Mouse (Mus musculus): ENCODE results near the gene Sertad3. TPM values are rescaled to one million over a fixed set of nuclear protein-coding genes. Genes with fewer than 3 reads are reported as not detected.
"Not testable (repeated sequence)": the region's sequence is repeated elsewhere in the genome, so short reads cannot be mapped to it uniquely, and the experiment has no call there.

Sertad3 gene
- polyA plus RNA-seq, 1 experiment from 2014 or later = 25.2 TPM

- TF ChIP-seq CTCF (IDR thresholded peaks at IDR 0.05; ENCODE audit: low read depth) (peak; percentile 76), EP300 (optimal IDR thresholded peaks at IDR 0.05) (no peak)
- under 1% methylated on average over 28 of the region's 33 CpGs for WGBS
- Histone ChIP-seq H3K4me2 (replicated peaks; ENCODE audit: low read depth) (peak overlapping the region; percentile 57), H3K4me3 (ENCODE audit: low read depth, low read length) (peak overlapping the region; percentile 39), H3K36me3 (ENCODE audit: control insufficient read depth, insufficient read depth, low read length) (peaks cover 6% of the 10 kb centered on the region), H3K9me3 (ENCODE audit: control insufficient read depth, low read length) (no peaks in the 10 kb centered on the region), H3K4me1 (replicated peaks; ENCODE audit: control insufficient read depth, insufficient read depth) (peaks cover 10% of the 10 kb centered on the region; the same call in 1 of the 2 replicates), H3K27me3 (ENCODE audit: control insufficient read depth, insufficient read depth, low read length) (no peaks in the 10 kb centered on the region), H3K9ac (ENCODE audit: low read length) (peak overlapping the region; percentile 58), H3K27ac (replicated peaks) (peak overlapping the region; percentile 94)
- ATAC-seq (ENCODE audit: low FRiP score, low TSS enrichment) (peak; percentile 87), DNase-seq (ENCODE audit: low spot score) (peak; percentile 95)
These were observed 17.2 kb downstream of the Sertad3 start for GRCm38 (mm10) chr7:27490543-27491329.

GRCm38 (mm10) chr7:27491856-27492255 is 18.3 kb downstream of the Sertad3 start:
- H3K9me3 ChIP-seq (ENCODE audit: control insufficient read depth, low read length) = no peaks in the 10 kb centered on the region
- H3K4me2 ChIP-seq (replicated peaks; ENCODE audit: low read depth) = no peak overlapping the region
- H3K4me1 ChIP-seq (replicated peaks; ENCODE audit: control insufficient read depth, insufficient read depth) = peaks cover 10% of the 10 kb centered on the region; the same call in 1 of the 2 replicates
- DNase-seq (ENCODE audit: low spot score) = no peak
- peaks cover 6% of the 10 kb centered on the region for H3K36me3 ChIP-seq (ENCODE audit: control insufficient read depth, insufficient read depth, low read length)
- H3K27ac ChIP-seq (replicated peaks) = peak overlapping the region; percentile 94; the same call in 1 of the 2 replicates
- H3K4me3 ChIP-seq (ENCODE audit: low read depth, low read length) = no peak overlapping the region
- no peaks in the 10 kb centered on the region for H3K27me3 ChIP-seq (ENCODE audit: control insufficient read depth, insufficient read depth, low read length)
- 66% methylated on average over 7 of the region's 7 CpGs for WGBS
- ATAC-seq (ENCODE audit: low FRiP score, low TSS enrichment) = no peak
- no peak overlapping the region for H3K9ac ChIP-seq (ENCODE audit: low read length)
- TF ChIP-seq EP300 (optimal IDR thresholded peaks at IDR 0.05) = no peak
- no peak for TF ChIP-seq CTCF (IDR thresholded peaks at IDR 0.05; ENCODE audit: low read depth)

DNA sequence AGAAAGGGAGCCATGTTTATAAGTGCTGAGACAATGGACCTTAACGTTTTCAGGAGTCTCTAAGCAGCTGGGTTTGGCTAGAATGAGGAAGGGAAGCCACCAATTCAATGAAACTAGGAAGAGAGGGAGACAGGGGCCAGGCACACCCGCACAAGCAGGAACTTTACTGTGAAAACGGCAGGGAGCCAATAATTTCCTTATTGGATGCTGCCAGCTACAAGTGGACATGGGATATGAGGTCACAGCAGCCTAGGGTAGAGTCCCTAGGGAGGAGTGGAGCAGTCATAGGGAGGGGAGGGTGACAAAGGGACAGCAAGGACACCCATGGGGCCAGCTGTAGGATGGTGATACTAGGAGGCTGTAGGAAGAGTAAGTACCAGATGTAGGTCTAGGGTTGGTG is 19.5 kb downstream of the Sertad3 start:
- Histone ChIP-seq H3K4me1 (replicated peaks; ENCODE audit: control insufficient read depth, insufficient read depth) (peaks cover 9% of the 10 kb centered on the region; the same call in 1 of the 2 replicates), H3K27ac (replicated peaks) (no peak overlapping the region), H3K4me3 (ENCODE audit: low read depth, low read length) (no peak overlapping the region), H3K9me3 (ENCODE audit: control insufficient read depth, low read length) (no peaks in the 10 kb centered on the region), H3K9ac (ENCODE audit: low read length) (no peak overlapping the region), H3K4me2 (replicated peaks; ENCODE audit: low read depth) (no peak overlapping the region), H3K27me3 (ENCODE audit: control insufficient read depth, insufficient read depth, low read length) (no peaks in the 10 kb centered on the region), H3K36me3 (ENCODE audit: control insufficient read depth, insufficient read depth, low read length) (peaks cover 6% of the 10 kb centered on the region)
- no peak for ATAC-seq (ENCODE audit: low FRiP score, low TSS enrichment)
- no peak for DNase-seq (ENCODE audit: low spot score)
- TF ChIP-seq CTCF (IDR thresholded peaks at IDR 0.05; ENCODE audit: low read depth) (no peak), EP300 (optimal IDR thresholded peaks at IDR 0.05) (no peak)
- WGBS = 51% methylated on average over 3 of the region's 3 CpGs

DNA sequence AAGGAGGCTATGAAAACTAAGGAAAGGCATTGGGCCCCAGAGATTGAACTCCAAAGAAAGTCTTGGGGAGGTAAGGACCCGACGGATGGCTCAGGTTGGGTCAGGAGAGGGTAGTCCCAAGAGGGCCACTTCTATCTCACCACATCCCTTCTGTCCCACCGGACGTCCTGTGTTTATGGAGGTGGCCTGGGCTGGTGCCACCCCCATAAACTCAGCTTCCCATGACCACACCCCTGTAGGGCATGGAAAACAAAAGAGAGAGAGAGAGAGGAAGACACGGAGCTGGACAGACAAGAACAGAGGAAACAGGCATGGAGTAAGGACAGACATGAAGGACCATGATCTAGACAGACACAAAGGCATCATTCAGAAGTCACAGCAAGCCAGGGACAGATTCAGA is 19.9 kb downstream of the Sertad3 start:
- TF ChIP-seq EP300 (optimal IDR thresholded peaks at IDR 0.05) (no peak), CTCF (IDR thresholded peaks at IDR 0.05; ENCODE audit: low read depth) (no peak)
- WGBS = 75% methylated on average over 5 of the region's 5 CpGs
- Histone ChIP-seq H3K27ac (replicated peaks) (no peak overlapping the region), H3K9me3 (ENCODE audit: control insufficient read depth, low read length) (no peaks in the 10 kb centered on the region), H3K36me3 (ENCODE audit: control insufficient read depth, insufficient read depth, low read length) (peaks cover 6% of the 10 kb centered on the region), H3K27me3 (ENCODE audit: control insufficient read depth, insufficient read depth, low read length) (no peaks in the 10 kb centered on the region), H3K4me1 (replicated peaks; ENCODE audit: control insufficient read depth, insufficient read depth) (peaks cover 5% of the 10 kb centered on the region; the same call in 1 of the 2 replicates), H3K9ac (ENCODE audit: low read length) (no peak overlapping the region), H3K4me2 (replicated peaks; ENCODE audit: low read depth) (no peak overlapping the region), H3K4me3 (ENCODE audit: low read depth, low read length) (no peak overlapping the region)
- ATAC-seq (ENCODE audit: low FRiP score, low TSS enrichment) = no peak
- DNase-seq (ENCODE audit: low spot score) = no peak

DNA sequence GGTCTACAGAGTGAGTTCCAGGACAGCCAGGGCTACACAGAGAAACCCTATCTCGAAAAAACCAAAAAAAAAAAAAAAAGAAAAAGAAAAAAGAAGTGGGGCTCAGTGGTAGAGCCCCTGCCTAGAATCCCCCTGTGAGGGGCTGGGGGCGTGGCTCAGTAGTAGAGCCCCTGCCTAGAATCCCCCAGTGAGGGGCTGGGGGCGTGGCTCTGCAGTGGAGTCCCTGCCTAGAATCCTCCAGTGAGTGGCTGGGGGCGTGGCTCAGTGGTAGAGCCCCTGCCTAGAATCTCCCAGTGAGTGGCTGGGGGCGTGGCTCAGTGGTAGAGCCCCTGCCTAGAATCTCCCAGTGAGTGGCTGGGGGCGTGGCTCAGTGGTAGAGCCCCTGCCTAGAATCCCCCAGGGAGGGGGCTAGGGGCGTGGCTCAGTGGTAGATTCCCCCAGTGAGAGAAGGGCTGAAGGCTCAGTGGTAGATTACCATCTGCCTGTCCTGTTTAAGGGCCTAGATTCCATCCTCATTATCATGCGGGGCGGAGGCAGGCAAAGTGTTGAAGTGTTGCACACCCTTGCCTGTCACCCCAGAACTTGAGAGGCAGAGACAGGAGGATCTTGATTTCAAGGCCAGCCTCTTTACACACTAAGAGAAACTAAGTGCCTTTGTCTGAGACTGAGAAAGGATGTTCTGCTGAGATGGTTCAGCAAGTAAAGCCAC is 21.2 kb downstream of the Sertad3 start:
- not testable (repeated sequence) for H3K27ac ChIP-seq (replicated peaks); H3K36me3 ChIP-seq (ENCODE audit: control insufficient read depth, insufficient read depth, low read length); H3K4me1 ChIP-seq (replicated peaks; ENCODE audit: control insufficient read depth, insufficient read depth); DNase-seq (ENCODE audit: low spot score); H3K9me3 ChIP-seq (ENCODE audit: control insufficient read depth, low read length); ATAC-seq (ENCODE audit: low FRiP score, low TSS enrichment); H3K27me3 ChIP-seq (ENCODE audit: control insufficient read depth, insufficient read depth, low read length); H3K4me2 ChIP-seq (replicated peaks; ENCODE audit: low read depth); H3K4me3 ChIP-seq (ENCODE audit: low read depth, low read length); H3K9ac ChIP-seq (ENCODE audit: low read length)
- 91% methylated on average over 9 of the region's 9 CpGs for WGBS

DNA sequence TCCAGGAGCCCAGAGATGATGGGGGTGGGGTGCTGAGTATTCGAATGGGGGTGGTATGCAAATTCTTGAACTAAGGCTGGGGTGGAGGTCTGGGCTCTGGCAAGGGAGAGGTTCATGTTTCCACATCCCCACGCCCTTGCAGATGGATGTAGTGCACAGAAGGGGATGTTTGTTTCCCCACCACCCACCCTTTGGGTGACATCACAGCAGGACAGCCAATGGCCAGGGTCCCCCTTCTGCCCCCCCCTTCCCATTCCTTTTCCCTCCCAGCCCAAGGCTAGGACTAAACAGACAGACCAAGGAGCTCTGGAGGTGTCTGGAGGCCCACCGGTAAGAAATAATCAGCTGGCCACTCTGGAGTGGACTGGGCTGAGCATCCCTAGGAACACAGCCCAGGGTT is 25.5 kb downstream of the Sertad3 start, which contains the start of gene Prx:
TSS of gene Prx (plus strand) at position 289 of the 400 bp plus-strand sequence.
- DNase-seq (ENCODE audit: low spot score) = no peak
- H3K27ac ChIP-seq (replicated peaks) = no peak within 1 kb of the TSS
- no peaks in the 10 kb centered on the region for H3K4me1 ChIP-seq (replicated peaks; ENCODE audit: control insufficient read depth, insufficient read depth)
- 30% methylated on average over 3 of the region's 3 CpGs for WGBS
- H3K4me3 ChIP-seq (ENCODE audit: low read depth, low read length) = no peak within 1 kb of the TSS
- no peaks in the 10 kb centered on the region for H3K27me3 ChIP-seq (ENCODE audit: control insufficient read depth, insufficient read depth, low read length)
- no peak for TF ChIP-seq EP300 (optimal IDR thresholded peaks at IDR 0.05)
- no peak for TF ChIP-seq CTCF (IDR thresholded peaks at IDR 0.05; ENCODE audit: low read depth)
- no peak within 1 kb of the TSS for H3K4me2 ChIP-seq (replicated peaks; ENCODE audit: low read depth)
- ATAC-seq (ENCODE audit: low FRiP score, low TSS enrichment) = no peak; the same call in 1 of the 2 replicates
- no peak within 1 kb of the TSS for H3K9ac ChIP-seq (ENCODE audit: low read length)
- no peaks in the 10 kb centered on the region for H3K36me3 ChIP-seq (ENCODE audit: control insufficient read depth, insufficient read depth, low read length)
- no peaks in the 10 kb centered on the region for H3K9me3 ChIP-seq (ENCODE audit: control insufficient read depth, low read length)
